Comparison of ENCODE assay signal across 11 mouse cellular contexts in genomic region chr2:26960756-26961155, GRCm38 (mm10). TPM values are rescaled to one million over a fixed set of nuclear protein-coding genes. Genes with fewer than 3 reads are reported as not detected.
DNase-seq lines count a peak whose midpoint lies in the region; ATAC-seq and TF ChIP-seq lines count a peak whose summit lies in the region.
"Had no signal": no experiment of that assay in that cellular context is flagged by ENCODE, and none has a peak within 500 bp of the region (broad histone marks: within the 10 kb centered on the region; RNA-seq: fewer than 3 reads in every experiment).

No protein-coding gene starts in this region.

- no peak overlapping the region for H3K9ac ChIP-seq in forebrain, postnatal 0 days
- no peak overlapping the region for H3K9ac ChIP-seq in lung, embryonic 14.5 days
- no peak overlapping the region for H3K9ac ChIP-seq in MEL (ENCODE audit: control insufficient read depth, low read depth, low read length, poor library complexity, severe bottlenecking)

- peaks cover 26% of the 10 kb centered on the region for H3K79me2 ChIP-seq in MEL (ENCODE audit: control insufficient read depth, insufficient read depth, low read length, poor library complexity)

- no peaks in the 10 kb centered on the region for H3K27me3 ChIP-seq in forebrain, postnatal 0 days (ENCODE audit: insufficient read depth, low read length)
- no peaks in the 10 kb centered on the region for H3K27me3 ChIP-seq in forebrain, embryonic 10.5 days (ENCODE audit: poor library complexity, severe bottlenecking)
- H3K27me3 ChIP-seq in lung, embryonic 14.5 days (ENCODE audit: insufficient read depth, low read length) = no peaks in the 10 kb centered on the region
- H3K27me3 ChIP-seq in MEL (ENCODE audit: control insufficient read depth in 1 of 2, insufficient read depth in 2 of 2, low read length in 2 of 2) = no peaks in the 10 kb centered on the region

- TF ChIP-seq CTCF in forebrain, postnatal 0 days (IDR thresholded peaks at IDR 0.05; ENCODE audit: low read depth) = peak; percentile 62
- peak; percentile 51 for TF ChIP-seq CTCF in lung, embryonic 14.5 days (IDR thresholded peaks at IDR 0.05; ENCODE audit: low read depth)
- TF ChIP-seq CTCF in MEL (IDR thresholded peaks at IDR 0.05 in 2 of 3, conservative IDR thresholded peaks at IDR 0.05 in 1 of 3; ENCODE audit: control insufficient read depth in 1 of 3, insufficient read depth in 1 of 3, low read depth in 2 of 3, low read length in 3 of 3, poor library complexity in 1 of 3, severe bottlenecking in 1 of 3) = peak; percentile 21 to 41 (median 37); a peak in 5 of 6 replicates

- no peak for TF ChIP-seq RAD21 in MEL (IDR thresholded peaks at IDR 0.05; ENCODE audit: low read depth, low read length)

- ATAC-seq in forebrain, postnatal 0 days = no peak
- no peak for ATAC-seq in lung, embryonic 14.5 days (ENCODE audit: insufficient read depth)

- H3K27ac ChIP-seq in forebrain, postnatal 0 days (ENCODE audit: low read depth, low read length) = no peak overlapping the region
- no peak overlapping the region for H3K27ac ChIP-seq in forebrain, embryonic 10.5 days
- no peak overlapping the region for H3K27ac ChIP-seq in lung, embryonic 14.5 days (ENCODE audit: low read depth)
- no peak overlapping the region for H3K27ac ChIP-seq in MEL (ENCODE audit: control insufficient read depth, low read depth, low read length)

- no peak for TF ChIP-seq POLR2A in MEL (IDR thresholded peaks at IDR 0.05; ENCODE audit: control insufficient read depth in 1 of 2, insufficient read depth in 1 of 2, low read depth in 1 of 2, low read length in 2 of 2, poor library complexity in 1 of 2)

- TF ChIP-seq EP300 in MEL (IDR thresholded peaks at IDR 0.05; ENCODE audit: low read depth in 1 of 2, low read length in 2 of 2) = no peak

- peaks cover 39% of the 10 kb centered on the region for H3K36me3 ChIP-seq in forebrain, postnatal 0 days (ENCODE audit: insufficient read depth)
- peaks cover 64% of the 10 kb centered on the region for H3K36me3 ChIP-seq in forebrain, embryonic 10.5 days (replicated peaks)
- peaks cover 62% of the 10 kb centered on the region for H3K36me3 ChIP-seq in lung, embryonic 14.5 days (ENCODE audit: insufficient read depth)
- H3K36me3 ChIP-seq in MEL (ENCODE audit: control insufficient read depth in 1 of 2, insufficient read depth in 2 of 2, low read length in 2 of 2) = peaks cover 16 to 17% of the 10 kb centered on the region in 2 experiments

- H3K4me1 ChIP-seq in forebrain, postnatal 0 days (ENCODE audit: insufficient read depth) = peaks cover 13% of the 10 kb centered on the region
- peaks cover 29% of the 10 kb centered on the region for H3K4me1 ChIP-seq in forebrain, embryonic 10.5 days
- H3K4me1 ChIP-seq in lung, embryonic 14.5 days (ENCODE audit: insufficient read depth) = no peaks in the 10 kb centered on the region
- peaks cover 2 to 16% of the 10 kb centered on the region in 2 experiments; a peak in 3 of 4 replicates for H3K4me1 ChIP-seq in MEL (ENCODE audit: control insufficient read depth in 1 of 2, insufficient read depth in 2 of 2, low read length in 2 of 2)

- no peak overlapping the region for H3K4me2 ChIP-seq in forebrain, postnatal 0 days (ENCODE audit: low read depth)
- no peak overlapping the region for H3K4me2 ChIP-seq in lung, embryonic 14.5 days

- no peak overlapping the region for H3K4me3 ChIP-seq in forebrain, postnatal 0 days (ENCODE audit: low read depth, low read length)
- no peak overlapping the region for H3K4me3 ChIP-seq in forebrain, embryonic 10.5 days
- no peak overlapping the region for H3K4me3 ChIP-seq in lung, embryonic 14.5 days (ENCODE audit: low read depth, low read length)
- no peak overlapping the region for H3K4me3 ChIP-seq in MEL (ENCODE audit: control insufficient read depth in 1 of 2, insufficient read depth in 1 of 2, low read depth in 2 of 2, low read length in 2 of 2)

- no peaks in the 10 kb centered on the region for H3K9me3 ChIP-seq in forebrain, postnatal 0 days (ENCODE audit: low read length)
- no peaks in the 10 kb centered on the region for H3K9me3 ChIP-seq in forebrain, embryonic 10.5 days
- no peaks in the 10 kb centered on the region for H3K9me3 ChIP-seq in lung, embryonic 14.5 days (ENCODE audit: low read depth, low read length)
- no peaks in the 10 kb centered on the region for H3K9me3 ChIP-seq in MEL (replicated peaks; ENCODE audit: insufficient read depth, low read length)

- 76% methylated on average over 4 of the region's 4 CpGs for WGBS in forebrain, postnatal 0 days
- WGBS in forebrain, embryonic 10.5 days = 85% methylated on average over 4 of the region's 4 CpGs
- WGBS in lung, embryonic 14.5 days = 71% methylated on average over 4 of the region's 4 CpGs

- no peak for DNase-seq in forebrain, postnatal 0 days
- no peak for DNase-seq in forebrain, embryonic 10.5 days (ENCODE audit: extremely low spot score, low spot score)
- peak; percentile 44 for DNase-seq in lung, embryonic 14.5 days
- no peak for DNase-seq in lung, adult 18-20 months
- DNase-seq in MEL (ENCODE audit: low read depth, low spot score) = peak; percentile 32
- peak; percentile 44 for DNase-seq in kidney, postnatal 10 days
- DNase-seq in heart, adult 11 months = no peak
- no peak for DNase-seq in left cerebral cortex, adult 9 months (ENCODE audit: low spot score in 2 of 2)
- DNase-seq: adrenal gland, postnatal 36 days; heart, postnatal 14 days had no signal

TF ChIP-seq in MEL, 35 proteins besides CTCF, POLR2A, EP300 and RAD21:
- TF ChIP-seq HCFC1 (IDR thresholded peaks at IDR 0.05; ENCODE audit: low read depth, low read length) = no peak
- TF ChIP-seq CHD1 (IDR thresholded peaks at IDR 0.05; ENCODE audit: low read depth, low read length) = no peak
- no peak for TF ChIP-seq ELF1 (IDR thresholded peaks at IDR 0.05; ENCODE audit: low read depth, low read length)
- no peak for TF ChIP-seq MAZ (IDR thresholded peaks at IDR 0.05; ENCODE audit: low read depth, low read length)
- TF ChIP-seq SMC3 (IDR thresholded peaks at IDR 0.05; ENCODE audit: low read depth, low read length) = peak; percentile 32; the same call in 1 of the 2 replicates
- no peak for TF ChIP-seq UBTF (IDR thresholded peaks at IDR 0.05; ENCODE audit: borderline replicate concordance, insufficient read depth, low read depth, low read length)
- TF ChIP-seq MYB (IDR thresholded peaks at IDR 0.05; ENCODE audit: low read depth, low read length) = no peak
- TF ChIP-seq TCF12 (IDR thresholded peaks at IDR 0.05; ENCODE audit: low read depth, low read length) = no peak

RNA-seq across cellular contexts. Expression of gene Rexo4, which starts 3.4 kb away (rescaled TPM):
- 42.2 and 48.3 TPM in 2 replicates for total RNA-seq in forebrain, postnatal 0 days (2014; rRNA removed)
- polyA plus RNA-seq in forebrain, postnatal 0 days (2015; fragmentation: Nextera tagmentation; extraction: Ambion mirVana) = 23.9 and 25.5 TPM in 2 replicates
- 57.1 and 59.0 TPM in 2 replicates for polyA plus RNA-seq in forebrain, embryonic 10.5 days (2016; fragmentation: Nextera tagmentation; extraction: Ambion mirVana)
- polyA plus RNA-seq in lung, embryonic 14.5 days (2014; fragmentation: Nextera tagmentation; extraction: Ambion mirVana) = 44.9 and 48.3 TPM in 2 replicates
- total RNA-seq in MEL (2012; rRNA removed) = 45.3 and 52.4 TPM in 2 replicates
- 10 to 100 TPM in 1 of 2 experiments, not detected in 1; 66.6 TPM for polyA plus RNA-seq in MEL (2012; ENCODE audit: insufficient read depth in 1 of 2, insufficient read length in 2 of 2, low read depth in 1 of 2, low replicate concordance in 2 of 2, missing spikeins in 1 of 2)

RNA-seq across cellular contexts. Expression of gene Adamts13, which starts 12.5 kb away (rescaled TPM):
- total RNA-seq in forebrain, postnatal 0 days (2014; rRNA removed) = not detected in 2 replicates
- 0.79 and 0.93 TPM in 2 replicates for polyA plus RNA-seq in forebrain, postnatal 0 days (2015; fragmentation: Nextera tagmentation; extraction: Ambion mirVana)
- not detected in 2 replicates for polyA plus RNA-seq in forebrain, embryonic 10.5 days (2016; fragmentation: Nextera tagmentation; extraction: Ambion mirVana)
- 0.07 and 0.08 TPM in 2 replicates for polyA plus RNA-seq in lung, embryonic 14.5 days (2014; fragmentation: Nextera tagmentation; extraction: Ambion mirVana)
- 75.1 and 130 TPM in 2 replicates for total RNA-seq in MEL (2012; rRNA removed)
- polyA plus RNA-seq in MEL (2012; ENCODE audit: insufficient read depth in 1 of 2, insufficient read length in 2 of 2, low read depth in 1 of 2, low replicate concordance in 2 of 2, missing spikeins in 1 of 2) = 10 to 100 TPM in 1 of 2 experiments, not detected in 1; 19.7 TPM
- total RNA-seq: adrenal gland, postnatal 36 days; heart, postnatal 14 days had no signal
- polyA plus RNA-seq: embryonic facial prominence, embryonic 11.5 days had no signal

RNA-seq across cellular contexts. Expression of gene Stkld1, which starts 26.9 kb away (rescaled TPM):
- not detected in 2 replicates for total RNA-seq in forebrain, postnatal 0 days (2014; rRNA removed)
- 0.09 and 0.33 TPM in 2 replicates for polyA plus RNA-seq in forebrain, postnatal 0 days (2015; fragmentation: Nextera tagmentation; extraction: Ambion mirVana)
- polyA plus RNA-seq in forebrain, embryonic 10.5 days (2016; fragmentation: Nextera tagmentation; extraction: Ambion mirVana) = 0.07 and 0.09 TPM in 2 replicates
- not detected in 2 replicates for polyA plus RNA-seq in lung, embryonic 14.5 days (2014; fragmentation: Nextera tagmentation; extraction: Ambion mirVana)
- total RNA-seq in MEL (2012; rRNA removed) = not detected in 2 replicates
- under 1 TPM in 1 of 2 experiments, not detected in 1; 0.25 TPM for polyA plus RNA-seq in MEL (2012; ENCODE audit: insufficient read depth in 1 of 2, insufficient read length in 2 of 2, low read depth in 1 of 2, low replicate concordance in 2 of 2, missing spikeins in 1 of 2)
- polyA plus RNA-seq: embryonic facial prominence, embryonic 11.5 days had no signal

RNA-seq across cellular contexts. Expression of gene Surf4, which starts 27.0 kb away (rescaled TPM):
- 96.5 and 105 TPM in 2 replicates for total RNA-seq in forebrain, postnatal 0 days (2014; rRNA removed)
- 98.6 and 103 TPM in 2 replicates for polyA plus RNA-seq in forebrain, postnatal 0 days (2015; fragmentation: Nextera tagmentation; extraction: Ambion mirVana)
- polyA plus RNA-seq in forebrain, embryonic 10.5 days (2016; fragmentation: Nextera tagmentation; extraction: Ambion mirVana) = 155 TPM in 2 replicates
- 195 and 211 TPM in 2 replicates for polyA plus RNA-seq in lung, embryonic 14.5 days (2014; fragmentation: Nextera tagmentation; extraction: Ambion mirVana)
- total RNA-seq in MEL (2012; rRNA removed) = 152 and 158 TPM in 2 replicates
- polyA plus RNA-seq in MEL (2012; ENCODE audit: insufficient read depth in 1 of 2, insufficient read length in 2 of 2, low read depth in 1 of 2, low replicate concordance in 2 of 2, missing spikeins in 1 of 2) = 100 to 1,000 TPM in 1 of 2 experiments, not detected in 1; 252 TPM

RNA-seq across cellular contexts. Expression of gene Surf1, which starts 44.4 kb away (rescaled TPM):
- total RNA-seq in forebrain, postnatal 0 days (2014; rRNA removed) = 72.3 and 80.8 TPM in 2 replicates
- 106 and 112 TPM in 2 replicates for polyA plus RNA-seq in forebrain, postnatal 0 days (2015; fragmentation: Nextera tagmentation; extraction: Ambion mirVana)
- 46.0 and 47.3 TPM in 2 replicates for polyA plus RNA-seq in forebrain, embryonic 10.5 days (2016; fragmentation: Nextera tagmentation; extraction: Ambion mirVana)
- polyA plus RNA-seq in lung, embryonic 14.5 days (2014; fragmentation: Nextera tagmentation; extraction: Ambion mirVana) = 41.5 and 43.6 TPM in 2 replicates
- total RNA-seq in MEL (2012; rRNA removed) = 52.1 and 56.5 TPM in 2 replicates
- 10 to 100 TPM in 1 of 2 experiments, not detected in 1; 74.8 TPM for polyA plus RNA-seq in MEL (2012; ENCODE audit: insufficient read depth in 1 of 2, insufficient read length in 2 of 2, low read depth in 1 of 2, low replicate concordance in 2 of 2, missing spikeins in 1 of 2)

Comparison
In these comparisons a context has a peak if more than half of its experiments do, and no peak if none do; other contexts are left out.
1. DNase-seq: peak in lung, embryonic 14.5 days (single experiment), MEL (single experiment) and kidney, postnatal 10 days (single experiment); none in forebrain, postnatal 0 days (single experiment), forebrain, embryonic 10.5 days (single experiment), lung, adult 18-20 months (0 of 2), heart, adult 11 months (single experiment) and left cerebral cortex, adult 9 months (0 of 2).
2. Peak in every context shown above with its lines, with median percentiles within 50 percentile points of each other: CTCF ChIP-seq.